ENCODE assay signal across 8 mouse cellular contexts in the genomic region with DNA sequence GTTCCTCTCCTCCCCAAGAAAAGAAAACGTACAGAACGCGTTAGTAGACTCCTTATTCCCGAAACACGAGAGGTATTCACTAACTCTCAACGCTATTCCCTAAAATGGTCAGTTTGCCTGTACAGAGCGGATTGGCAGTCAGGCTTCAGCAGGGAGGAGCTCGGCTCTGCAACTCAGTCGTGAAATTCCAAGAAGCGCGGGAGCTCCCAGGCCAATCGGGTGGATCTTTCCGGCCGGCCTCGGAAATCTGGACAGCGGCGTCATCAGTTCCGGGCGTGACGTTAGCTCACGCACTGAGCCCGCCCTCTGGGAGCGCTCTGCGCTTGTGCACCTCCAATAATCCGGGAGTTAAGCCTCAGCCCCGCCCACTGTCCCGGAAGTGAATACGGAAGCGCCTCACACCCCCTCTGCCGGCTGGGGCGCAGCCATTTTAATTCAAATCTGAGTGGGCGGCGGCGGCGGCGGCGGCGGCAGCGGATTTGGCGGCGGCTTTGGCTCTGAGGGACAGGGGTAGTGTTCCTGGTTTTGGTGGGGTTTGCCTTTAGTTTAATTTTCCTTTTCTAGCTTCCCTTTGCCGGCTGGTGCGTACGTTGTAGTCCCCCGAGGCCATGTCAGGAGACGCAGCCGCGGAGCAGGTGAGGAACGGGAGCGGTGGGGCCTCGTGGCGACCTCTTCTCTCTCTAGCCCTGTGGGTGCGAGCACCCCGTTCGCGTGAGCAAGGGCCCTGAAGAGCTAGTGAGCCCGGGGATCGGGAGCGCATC. TPM values are rescaled to one million over a fixed set of nuclear protein-coding genes. Genes with fewer than 3 reads are reported as not detected.
DNase-seq lines count a peak whose midpoint lies in the region; ATAC-seq and TF ChIP-seq lines count a peak whose summit lies in the region.

A gene (plus strand): TSS at position 456 of the 761 bp plus-strand sequence.

- TF ChIP-seq CTCF in cortical plate, adult 2 months (IDR thresholded peaks at IDR 0.05; ENCODE audit: extremely low read depth, insufficient read depth, low read length), result no peak

- peak; percentile 33; the same call in 1 of the 2 replicates for TF ChIP-seq POLR2A in cortical plate, adult 2 months (IDR thresholded peaks at IDR 0.05; ENCODE audit: extremely low read depth, insufficient read depth, low read length)

- peak within 1 kb of the TSS; percentile 99 for H3K4me3 ChIP-seq in cortical plate, adult 2 months (ENCODE audit: insufficient read depth, low read length)
- peak within 1 kb of the TSS; percentile 100 for H3K4me3 ChIP-seq in megakaryocyte, embryonic 14.5 days (replicated peaks)

- H3K4me1 ChIP-seq in cortical plate, adult 2 months (ENCODE audit: control insufficient read depth, insufficient read depth, low read length), result peaks cover 5% of the 10 kb centered on the region; the same call in 1 of the 2 replicates
- peaks cover 36% of the 10 kb centered on the region for H3K4me1 ChIP-seq in megakaryocyte, embryonic 14.5 days

- H3K36me3 ChIP-seq in megakaryocyte, embryonic 14.5 days (replicated peaks; ENCODE audit: low read length), result peaks cover 12% of the 10 kb centered on the region

- H3K27me3 ChIP-seq in megakaryocyte, embryonic 14.5 days (replicated peaks), result no peaks in the 10 kb centered on the region

- no peaks in the 10 kb centered on the region for H3K9me3 ChIP-seq in megakaryocyte, embryonic 14.5 days

- peak; percentile 98 for ATAC-seq in activated CD4-positive, CD25-positive, alpha-beta regulatory T cell, adult 4 months

- peak; percentile 98 to 99 for DNase-seq in gastrocnemius, adult 8-10 months (ENCODE audit: low spot score in 2 of 2)
- peak; percentile 96 for DNase-seq in hindlimb bud, embryonic 11.5 days (ENCODE audit: extremely low spot score, low read depth, low spot score)
- peak; percentile 93 to 99 for DNase-seq in left cerebral cortex, adult 8-10 months (ENCODE audit: low spot score in 2 of 2)
- peak; percentile 99 to 100 for DNase-seq in right cerebral cortex, postnatal 10 days (ENCODE audit: low spot score in 2 of 2)
- DNase-seq in urinary bladder, postnatal 25 days (ENCODE audit: low spot score), result peak; percentile 95

- peak within 1 kb of the TSS; percentile 89 for H3K27ac ChIP-seq in cortical plate, adult 2 months (ENCODE audit: insufficient read depth, low read length)

RNA-seq across cellular contexts. Expression of the gene that starts here (rescaled TPM):
- polyA plus RNA-seq in activated CD4-positive, CD25-positive, alpha-beta regulatory T cell, adult 4 months (2017; shearing (Covaris generic)), result 10 to 100 TPM; 55.7 to 72.3 TPM
- 37.7 and 41.5 TPM in 2 replicates for polyA plus RNA-seq in cortical plate, adult 2 months (2012; rRNA removed)
- total RNA-seq in gastrocnemius, adult 8-10 months (2022), result 1 to 10 TPM; 5.9 to 7.9 (median 6.9) TPM
- total RNA-seq in left cerebral cortex, adult 8-10 months (2022), result 10 to 100 TPM; 36.5 to 44.1 (median 37.5) TPM
- polyA plus RNA-seq in megakaryocyte, embryonic 14.5 days (2012; ENCODE audit: insufficient read depth, low replicate concordance), result 1.6 and 7.2 TPM in 2 replicates

Comparison
In these comparisons a context has a peak if more than half of its experiments do, and no peak if none do; other contexts are left out.
1. Peak in every context shown above with its lines: DNase-seq, ATAC-seq, H3K4me3 ChIP-seq and H3K27ac ChIP-seq.
2. RNA of the gene that starts here (total RNA-seq): 36.5 to 44.1 TPM in left cerebral cortex, adult 8-10 months; 5.9 to 7.9 TPM in gastrocnemius, adult 8-10 months; every median in the first group is over 4 times any median in the second.